Mouse (Mus musculus) intestine, postnatal 0 days (tissue): Measurements from ENCODE around the gene Aasdh. TPM values are rescaled to one million over a fixed set of nuclear protein-coding genes. Genes with fewer than 3 reads are reported as not detected.

ENCODE experiments used
- ATAC-seq: fragments of 200-750 bp; cut with Nextera tagmentation; 2 replicates; pipeline ENCODE4 v1.8.0; 2017; ENCODE audit warnings: mild to moderate bottlenecking, moderate TSS enrichment, moderate library complexity
- H3K27ac ChIP-seq: fragments of 300-500 bp; sonication (generic); 2 replicates; pipeline ENCODE4 v1.5.1; 2014; ENCODE audit warnings: mild to moderate bottlenecking, low read depth, low read length, moderate library complexity
- H3K27me3 ChIP-seq: fragments of 300-500 bp; sonication (generic); replicated peaks from 2 replicates; pipeline ENCODE4 v1.6.1; 2014; ENCODE audit warnings: low read length, mixed read lengths; ENCODE audit not compliant: control insufficient read depth, insufficient read depth
- H3K36me3 ChIP-seq: fragments of 300-500 bp; sonication (generic); 2 replicates; pipeline ENCODE4 v1.6.1; 2014; ENCODE audit warnings: mild to moderate bottlenecking, moderate library complexity; ENCODE audit not compliant: control insufficient read depth, insufficient read depth
- H3K4me1 ChIP-seq: fragments of 300-500 bp; sonication (generic); replicated peaks from 2 replicates; pipeline ENCODE4 v1.6.1; 2014; ENCODE audit warnings: antibody characterized with exemption, low read length, mixed read lengths; ENCODE audit not compliant: control insufficient read depth, insufficient read depth
- H3K4me2 ChIP-seq: fragments of 300-500 bp; sonication (generic); replicated peaks from 2 replicates; pipeline ENCODE4 v1.6.1; 2014; ENCODE audit warnings: low read depth, mild to moderate bottlenecking, moderate library complexity
- H3K4me3 ChIP-seq: fragments of 300-500 bp; sonication (generic); 2 replicates; pipeline ENCODE4 v1.5.1; 2014; ENCODE audit warnings: low read depth, low read length
- H3K9ac ChIP-seq: fragments of 300-500 bp; sonication (generic); 2 replicates; pipeline ENCODE4 v1.6.1; 2014; ENCODE audit warnings: mild to moderate bottlenecking, low read depth, low read length
- H3K9me3 ChIP-seq: fragments of 300-500 bp; sonication (generic); 2 replicates; pipeline ENCODE4 v1.6.1; 2016; ENCODE audit warnings: mixed run types; ENCODE audit not compliant: control insufficient read depth
- CTCF ChIP-seq: sonication (generic); IDR thresholded peaks from 2 replicates; pipeline ENCODE4 v1.5.1; 2016; ENCODE audit warnings: low read depth, mild to moderate bottlenecking, control low read depth, antibody characterized with exemption, moderate library complexity
- WGBS: fragments of 180-500 bp; shearing (Covaris S2); extraction: QIAGEN DNeasy Blood & Tissue Kit; methylation state at CpG from one replicate; pipeline ENCODE4 v1.1.7; 2014; 5-methylcytosine and 5-hydroxymethylcytosine counted together
- polyA plus RNA-seq: library from polyadenylated mRNA; unstranded; fragments of >200 nt; fragmentation: Nextera tagmentation; extraction: Ambion mirVana; gene quantifications from 2 replicates; pipeline ENCODE4 v1.2.1, GENCODE M21; 2015

The Aasdh gene
- polyA plus RNA-seq, 1 experiment from 2014 or later, result 4.1 TPM

DNA sequence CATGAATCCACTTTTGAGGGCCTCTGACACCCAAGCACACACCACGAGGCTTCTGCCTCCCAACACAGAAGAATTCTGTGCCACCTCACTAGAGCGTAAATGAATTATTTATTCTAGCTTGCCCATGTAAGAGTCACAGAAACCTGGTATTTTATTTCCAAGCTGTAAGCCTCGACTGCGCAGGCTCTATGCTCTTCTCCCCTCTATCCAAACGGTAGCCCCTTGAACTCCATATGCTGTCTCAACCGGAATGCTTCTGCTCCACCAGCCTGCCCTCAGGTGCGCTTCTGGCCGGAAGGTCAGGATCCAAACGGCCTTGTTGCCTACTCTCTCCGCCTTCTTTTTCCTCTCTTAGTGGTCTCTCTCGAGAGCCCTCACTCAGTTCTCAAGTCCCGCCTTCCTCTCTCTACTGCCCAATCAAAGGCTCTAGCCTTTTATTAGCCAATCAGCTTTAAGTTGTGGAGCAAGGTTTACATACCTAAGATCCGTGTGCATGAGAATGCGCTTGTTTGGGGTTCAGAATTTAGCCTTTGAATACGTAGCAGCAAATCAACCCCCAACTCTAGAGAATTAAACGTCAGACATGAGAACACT, 36.5 kb downstream of the Aasdh start:
- Histone ChIP-seq H3K4me1 (no peaks in the 10 kb centered on the region), H3K9ac (no peak overlapping the region), H3K4me3 (peak overlapping the region; percentile 26), H3K9me3 (no peaks in the 10 kb centered on the region), H3K27ac (no peak overlapping the region), H3K4me2 (peak overlapping the region; percentile 51), H3K27me3 (no peaks in the 10 kb centered on the region), H3K36me3 (peaks cover 34% of the 10 kb centered on the region)
- no peak for TF ChIP-seq CTCF
- no peak for ATAC-seq
- 43% methylated on average over 16 of the region's 16 CpGs for WGBS

DNA sequence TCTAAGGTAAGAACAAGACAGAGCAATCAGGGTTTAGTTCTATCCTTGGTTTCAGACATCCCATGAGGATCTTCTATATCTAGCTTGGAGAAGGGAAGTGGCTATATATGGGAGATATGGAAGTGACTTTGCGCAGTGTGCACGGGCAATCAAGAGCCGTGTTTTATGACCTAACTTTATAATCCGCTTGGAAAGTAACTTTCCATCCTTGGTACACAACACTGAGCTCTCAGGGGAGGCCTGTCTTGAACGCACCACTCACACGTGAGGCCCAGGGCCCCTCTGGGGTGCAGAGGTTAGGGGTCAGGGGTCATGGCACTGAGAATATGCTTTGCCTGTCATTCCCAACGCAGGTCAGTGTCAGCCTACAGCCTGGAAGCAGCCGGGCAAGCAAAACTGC, 38.5 kb downstream of the Aasdh start:
- no peak overlapping the region for H3K4me2 ChIP-seq
- peak; percentile 63 for ATAC-seq
- peaks cover 31% of the 10 kb centered on the region for H3K36me3 ChIP-seq
- no peaks in the 10 kb centered on the region for H3K27me3 ChIP-seq
- no peak for TF ChIP-seq CTCF
- H3K9ac ChIP-seq, result no peak overlapping the region
- H3K4me1 ChIP-seq, result no peaks in the 10 kb centered on the region
- no peak overlapping the region for H3K4me3 ChIP-seq
- no peaks in the 10 kb centered on the region for H3K9me3 ChIP-seq
- no peak overlapping the region for H3K27ac ChIP-seq
- 43% methylated on average over 8 of the region's 8 CpGs for WGBS

DNA sequence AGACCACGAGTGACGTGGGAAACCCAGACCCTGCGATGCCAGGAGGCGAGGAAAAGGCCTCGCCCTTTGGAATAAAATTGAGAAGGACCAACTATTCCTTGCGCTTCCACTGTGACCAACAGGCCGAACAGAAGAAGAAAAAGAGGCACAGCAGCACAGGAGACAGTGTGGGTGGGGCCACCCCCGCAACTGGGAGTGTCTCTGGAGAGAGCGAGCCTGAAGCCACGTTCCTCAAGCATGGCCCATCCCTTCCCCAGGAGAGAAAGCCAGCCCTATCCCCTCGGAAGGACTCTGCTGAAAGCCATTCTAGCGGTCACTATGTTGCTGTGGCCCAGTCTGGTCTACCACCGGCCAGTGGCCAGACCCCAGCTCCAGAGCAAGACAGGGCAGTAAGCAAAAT, 46.9 kb downstream of the Aasdh start:
- H3K4me1 ChIP-seq, result no peaks in the 10 kb centered on the region
- H3K4me3 ChIP-seq, result no peak overlapping the region
- H3K9me3 ChIP-seq, result no peaks in the 10 kb centered on the region
- WGBS, result 83% methylated on average over 13 of the region's 13 CpGs
- H3K27me3 ChIP-seq, result no peaks in the 10 kb centered on the region
- no peak overlapping the region for H3K27ac ChIP-seq
- peak overlapping the region; percentile 62; the same call in 1 of the 2 replicates for H3K4me2 ChIP-seq
- no peak for TF ChIP-seq CTCF
- H3K9ac ChIP-seq, result no peak overlapping the region
- peaks cover 32% of the 10 kb centered on the region for H3K36me3 ChIP-seq
- ATAC-seq, result no peak

DNA sequence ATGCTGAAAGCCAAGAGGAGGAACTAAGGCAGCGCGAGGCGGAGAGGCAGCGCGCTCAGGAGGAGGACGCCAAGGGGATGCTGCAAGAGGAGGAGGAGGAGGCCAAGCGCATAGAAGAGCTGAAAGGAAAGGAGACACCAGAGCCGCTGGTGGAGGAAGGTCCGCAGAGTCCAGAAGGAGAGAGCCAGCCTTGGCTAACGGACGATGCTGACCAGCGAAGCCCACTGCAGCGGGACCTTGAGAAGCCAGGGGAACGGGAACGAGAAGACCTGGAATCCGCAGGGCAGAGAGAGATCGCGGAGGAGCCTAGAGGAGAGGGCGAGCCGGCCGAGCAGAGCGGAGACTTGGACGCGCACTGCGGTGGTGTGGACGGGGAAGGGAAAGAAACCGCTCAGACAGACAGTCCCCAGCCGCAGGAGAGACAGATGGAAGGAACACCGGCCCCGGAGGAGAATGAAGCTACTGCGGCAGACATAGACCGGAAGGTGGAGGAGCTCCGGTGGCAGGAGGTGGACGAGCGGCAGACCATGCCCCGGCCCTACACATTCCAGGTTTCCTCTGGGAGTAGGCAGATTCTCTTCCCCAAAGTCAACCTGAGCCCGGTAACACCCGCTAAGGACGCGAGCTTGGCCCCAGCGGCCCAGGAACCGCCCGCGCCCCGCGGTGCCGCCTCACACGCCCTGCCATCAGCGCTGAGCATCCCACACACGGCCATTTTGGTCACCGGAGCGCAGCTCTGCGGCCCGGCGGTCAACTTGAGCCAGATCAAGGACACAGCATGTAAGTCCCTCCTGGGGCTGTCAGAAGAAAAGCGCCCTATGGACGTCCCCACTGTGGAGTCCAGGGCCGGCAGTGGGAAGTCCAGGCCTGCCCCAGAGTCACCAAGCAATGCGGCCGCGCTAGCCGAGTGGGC, 48.0 kb downstream of the Aasdh start:
- H3K9me3 ChIP-seq, result no peaks in the 10 kb centered on the region
- H3K4me1 ChIP-seq, result no peaks in the 10 kb centered on the region
- no peaks in the 10 kb centered on the region for H3K27me3 ChIP-seq
- H3K4me3 ChIP-seq, result peak overlapping the region; percentile 33
- no peak for ATAC-seq
- H3K36me3 ChIP-seq, result peaks cover 32% of the 10 kb centered on the region
- no peak for TF ChIP-seq CTCF
- H3K9ac ChIP-seq, result no peak overlapping the region
- H3K27ac ChIP-seq, result no peak overlapping the region
- 64% methylated on average over 62 of the region's 62 CpGs for WGBS
- H3K4me2 ChIP-seq, result peak overlapping the region; percentile 62

DNA sequence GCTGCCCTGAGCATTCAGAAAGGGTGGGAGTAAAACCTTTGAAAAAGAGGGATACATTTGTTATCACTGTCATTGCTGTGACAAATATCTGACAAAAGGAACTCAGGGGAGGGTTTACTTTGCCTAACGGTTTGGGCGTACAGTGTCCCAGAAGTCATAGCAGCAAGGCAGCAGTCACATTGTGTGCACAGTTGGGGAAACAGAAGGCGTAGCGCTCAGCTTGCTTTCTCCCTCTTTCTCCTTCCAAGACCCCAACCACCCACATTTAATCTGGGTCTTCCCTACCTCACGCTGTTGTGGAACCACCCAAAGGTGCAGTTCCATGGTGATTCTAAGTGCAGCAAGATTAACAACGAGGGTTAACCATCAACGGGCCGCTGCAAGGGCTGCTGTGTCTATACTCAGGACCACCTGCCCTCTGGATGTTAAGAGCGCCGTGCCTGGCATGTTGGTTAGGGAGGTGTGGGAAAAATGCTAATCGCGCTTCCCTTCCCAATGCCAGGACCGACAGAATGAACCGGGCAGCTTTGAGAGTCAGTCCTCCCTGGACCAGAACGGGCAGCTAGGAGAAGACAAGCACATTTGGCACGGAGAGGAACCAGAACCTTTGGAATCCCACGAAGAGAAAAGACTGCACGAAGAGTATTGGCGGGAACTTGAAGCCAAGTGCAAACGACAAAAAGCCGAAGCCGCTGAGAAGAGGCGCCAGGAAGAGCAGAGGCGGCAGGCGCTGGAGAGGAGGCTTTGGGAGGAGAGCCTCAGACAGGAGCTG, 49.3 kb downstream of the Aasdh start:
- no peak overlapping the region for H3K4me3 ChIP-seq
- H3K9me3 ChIP-seq, result no peaks in the 10 kb centered on the region
- no peak for TF ChIP-seq CTCF
- no peak for ATAC-seq
- 54% methylated on average over 25 of the region's 25 CpGs for WGBS
- H3K27me3 ChIP-seq, result no peaks in the 10 kb centered on the region
- no peak overlapping the region for H3K27ac ChIP-seq
- H3K4me1 ChIP-seq, result no peaks in the 10 kb centered on the region
- H3K4me2 ChIP-seq, result peak overlapping the region; percentile 62
- H3K9ac ChIP-seq, result no peak overlapping the region
- peaks cover 32% of the 10 kb centered on the region for H3K36me3 ChIP-seq

DNA sequence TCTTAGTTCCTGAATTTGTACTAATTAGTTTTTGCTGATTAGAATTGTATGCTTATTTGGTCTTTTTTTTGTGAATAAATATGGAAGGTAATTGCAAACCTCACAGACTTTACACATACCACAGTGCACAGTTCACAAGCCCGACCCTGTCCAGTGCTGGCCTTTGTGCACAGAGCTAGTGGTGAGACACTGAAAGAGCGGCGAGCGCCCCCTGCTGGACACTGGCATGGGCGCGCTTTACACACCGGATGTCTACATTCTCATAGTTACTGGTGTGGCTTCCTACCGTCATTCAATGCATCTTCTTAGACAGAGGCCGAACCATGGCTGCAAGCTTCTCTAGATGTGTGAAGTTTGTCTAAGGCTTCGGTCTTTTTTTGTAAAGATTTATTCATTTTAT, 51.8 kb downstream of the Aasdh start:
- peak; percentile 97 for TF ChIP-seq CTCF
- Histone ChIP-seq H3K4me1 (no peaks in the 10 kb centered on the region), H3K4me2 (no peak overlapping the region), H3K27ac (no peak overlapping the region), H3K4me3 (no peak overlapping the region), H3K27me3 (no peaks in the 10 kb centered on the region), H3K9ac (no peak overlapping the region), H3K36me3 (peaks cover 26% of the 10 kb centered on the region), H3K9me3 (no peaks in the 10 kb centered on the region)
- WGBS, result 18% methylated on average over 10 of the region's 10 CpGs
- peak; percentile 67 for ATAC-seq
